Mouse (Mus musculus) layer of hippocampus, postnatal 36 days (tissue): ENCODE data around the gene Cebpe. TPM values are rescaled to one million over a fixed set of nuclear protein-coding genes. Genes with fewer than 3 reads are reported as not detected.

Source experiments
- DNase-seq, 2 experiments: peaks; one replicate each; pipeline ENCODE4 v3.0.0; 2022
- total RNA-seq, 2 experiments: library from RNA; stranded (reverse); gene quantifications; 2 replicates each; pipeline ENCODE4 v1.2.3; 2021

The Cebpe gene
- total RNA-seq: not detected

DNA sequence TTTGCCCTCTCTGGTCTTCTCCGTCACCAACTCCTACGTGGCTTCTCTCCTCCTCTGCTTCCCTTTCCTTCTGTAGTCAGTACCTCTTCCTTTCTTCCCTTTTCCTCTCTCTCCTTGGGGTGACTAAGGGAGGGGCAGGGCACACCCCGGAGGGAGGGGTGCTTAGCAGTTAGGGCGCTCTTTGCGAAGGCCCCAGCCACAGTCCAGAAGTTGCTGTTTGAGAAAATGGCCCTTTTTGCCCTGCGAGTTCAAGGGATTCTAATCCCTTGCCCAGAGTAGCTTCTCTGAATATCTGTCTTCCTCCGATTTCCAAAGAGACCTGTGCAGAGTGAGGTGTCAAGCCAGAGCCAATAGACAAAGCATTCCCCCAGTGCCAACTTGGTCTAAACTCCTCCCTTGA lies at the start of gene Cebpe:
Gene Cebpe (minus strand): TSS at position 101 of the 400 bp plus-strand sequence.
- DNase-seq: no peak

DNA sequence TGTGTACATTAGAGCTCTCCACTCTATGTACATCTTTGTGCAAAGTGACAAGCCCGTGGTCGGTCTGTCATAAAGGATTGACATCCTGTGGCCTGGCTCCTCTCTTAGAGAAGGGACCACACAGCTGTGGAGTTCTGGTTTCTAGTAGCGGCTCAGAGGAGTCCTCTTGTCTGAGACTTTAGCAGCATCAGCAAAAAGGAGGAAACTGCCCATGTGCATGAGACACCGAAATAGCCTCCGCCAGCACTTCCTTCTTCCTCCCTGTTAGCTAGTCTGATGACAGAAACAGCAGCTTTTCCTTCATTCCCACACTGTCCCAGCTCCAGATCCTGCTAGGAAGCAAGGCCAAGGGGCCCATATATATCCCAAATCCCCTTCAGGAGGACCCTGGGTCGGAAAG lies 44.4 kb upstream of the Cebpe start:
- DNase-seq: no peak

DNA sequence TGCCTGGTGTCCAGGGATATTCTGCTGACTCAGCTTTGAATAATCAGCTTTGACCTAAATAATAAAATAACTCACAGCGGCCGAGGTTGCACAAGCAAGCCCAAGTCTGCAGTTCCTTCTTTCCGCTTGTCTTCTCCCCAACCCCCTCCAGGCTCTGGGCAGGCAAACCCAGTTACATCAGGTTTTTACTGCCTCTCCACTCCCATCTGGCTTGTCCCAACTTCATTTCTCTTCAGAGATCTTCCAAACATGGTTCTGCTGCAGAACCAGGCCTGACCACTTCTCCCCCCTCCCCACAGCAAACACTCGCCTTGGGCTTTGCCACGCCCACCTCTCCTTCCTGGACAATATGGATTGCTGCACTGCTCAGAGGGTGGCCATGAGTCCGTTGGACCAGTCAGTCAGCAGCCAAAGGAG lies 42.6 kb upstream of the Cebpe start:
- no peak for DNase-seq

- DNase-seq: no peak
These were observed 42.1 kb upstream of the Cebpe start for GRCm38 (mm10) chr14:54753986-54754601.

- DNase-seq: no peak
These were observed 41.0 kb upstream of the Cebpe start for GRCm38 (mm10) chr14:54752938-54753337.

DNA sequence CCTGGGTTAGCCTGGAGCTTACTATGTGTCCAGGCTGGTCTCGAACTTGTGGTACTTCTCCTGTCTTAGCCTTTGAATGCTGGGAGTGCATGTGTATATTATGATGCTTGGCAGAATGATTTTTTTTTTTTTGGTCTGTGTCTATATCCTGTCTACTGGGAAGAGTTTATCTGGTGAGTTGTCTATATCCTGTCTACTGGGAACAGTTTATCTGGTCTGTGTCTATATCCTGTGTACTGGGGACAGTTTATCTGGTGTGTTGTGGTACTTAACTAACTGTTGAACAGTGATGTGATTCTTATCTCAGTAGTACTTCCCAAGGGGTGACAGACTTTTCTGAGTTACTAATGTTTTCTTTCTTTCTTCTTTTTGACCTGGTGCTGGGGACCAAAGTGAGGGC lies 39.8 kb upstream of the Cebpe start:
- no peak for DNase-seq

GRCm38 (mm10) chr14:54749238-54749637 lies 37.3 kb upstream of the Cebpe start:
- DNase-seq: no peak

DNA sequence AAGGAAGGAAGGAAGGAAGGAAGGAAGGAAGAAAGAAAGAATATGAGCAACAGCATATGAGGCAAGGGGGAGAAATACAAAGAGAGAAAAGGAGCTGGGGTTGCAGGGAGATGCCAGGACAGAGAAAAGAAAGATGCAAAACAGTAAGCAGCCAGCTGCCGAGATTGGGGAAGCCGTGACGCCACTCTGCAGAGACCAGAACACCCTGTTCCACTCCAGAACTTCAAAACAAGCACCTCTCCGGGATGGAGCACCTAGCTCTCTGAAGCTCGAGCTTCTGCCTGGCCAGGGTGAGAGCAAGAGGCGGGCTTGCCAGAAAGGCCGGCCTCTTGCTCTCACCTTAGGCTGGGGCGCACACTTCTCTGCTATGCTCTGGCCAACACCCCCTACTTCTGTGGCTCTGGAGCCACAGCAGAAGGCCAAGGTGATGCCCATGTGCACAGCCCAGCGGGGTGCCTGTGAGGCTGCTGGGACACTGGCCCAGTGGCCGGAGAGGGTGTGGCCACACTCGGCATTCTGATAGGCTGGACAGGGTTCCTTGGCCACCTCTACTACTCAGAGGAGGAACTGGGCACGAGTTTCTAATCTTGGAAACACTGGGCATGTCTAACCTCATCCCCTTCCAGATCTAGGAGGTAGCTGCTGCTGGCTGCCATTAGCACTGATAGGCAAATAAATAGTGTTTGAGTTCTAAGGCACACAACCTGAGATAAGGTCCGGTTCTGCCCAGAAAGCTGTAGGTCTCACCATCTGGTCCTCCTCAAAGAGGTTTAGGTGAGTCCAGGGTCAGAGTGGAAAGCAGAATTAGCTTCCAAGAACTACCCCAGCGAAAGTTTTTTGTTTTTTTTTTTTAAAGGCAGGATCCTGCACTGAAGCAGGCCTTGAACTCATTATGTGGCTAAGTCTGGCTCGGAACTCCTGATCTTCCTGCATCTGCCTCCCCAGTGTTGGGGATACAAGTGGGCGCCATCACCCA lies 36.3 kb upstream of the Cebpe start:
- no peak for DNase-seq

GRCm38 (mm10) chr14:54746038-54746437 lies 34.1 kb upstream of the Cebpe start:
- DNase-seq: no peak

- DNase-seq: no peak
These were observed 32.5 kb upstream of the Cebpe start for GRCm38 (mm10) chr14:54744473-54744872.

DNA sequence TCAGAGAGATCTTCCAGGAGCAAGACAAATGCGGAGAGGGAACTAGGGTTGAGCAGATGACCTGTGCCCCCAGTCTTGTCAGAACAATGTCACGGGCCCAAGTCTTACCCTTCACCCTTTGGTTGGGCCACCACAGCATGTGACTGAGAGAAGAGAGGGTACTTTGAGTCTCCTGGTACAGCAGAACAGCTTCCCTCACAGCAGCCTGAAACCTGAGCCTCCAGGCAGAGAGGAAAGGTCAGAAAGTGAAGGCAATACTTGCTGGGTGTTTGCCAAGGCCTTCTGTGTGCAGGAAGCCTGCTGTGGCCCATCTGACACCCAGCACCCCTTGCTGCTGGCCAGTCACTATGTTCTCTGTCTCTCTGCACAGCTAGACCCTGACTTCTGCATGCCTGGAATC lies 30.4 kb upstream of the Cebpe start:
- DNase-seq: no peak

DNA sequence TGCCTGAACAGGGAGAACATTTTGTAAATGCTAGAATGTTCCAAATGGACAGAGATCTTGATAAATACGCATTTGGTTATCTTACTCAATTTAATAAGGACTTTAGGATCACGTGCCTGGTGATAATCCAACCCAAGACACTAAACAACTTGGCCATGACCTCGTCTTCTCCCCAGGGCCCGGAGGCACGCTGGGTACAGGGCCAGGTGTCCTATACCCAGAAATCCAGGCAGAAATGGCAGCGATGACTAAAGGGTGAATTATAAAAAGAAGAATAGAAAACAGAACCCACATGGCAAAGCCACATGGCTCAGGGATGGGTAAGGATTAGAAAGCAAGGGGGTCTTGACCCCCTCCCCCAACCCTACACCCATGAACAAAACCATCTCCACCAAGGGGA lies 29.7 kb upstream of the Cebpe start:
- no peak for DNase-seq

- DNase-seq: no peak
These were observed 25.7 kb upstream of the Cebpe start for GRCm38 (mm10) chr14:54737634-54738033.

DNA sequence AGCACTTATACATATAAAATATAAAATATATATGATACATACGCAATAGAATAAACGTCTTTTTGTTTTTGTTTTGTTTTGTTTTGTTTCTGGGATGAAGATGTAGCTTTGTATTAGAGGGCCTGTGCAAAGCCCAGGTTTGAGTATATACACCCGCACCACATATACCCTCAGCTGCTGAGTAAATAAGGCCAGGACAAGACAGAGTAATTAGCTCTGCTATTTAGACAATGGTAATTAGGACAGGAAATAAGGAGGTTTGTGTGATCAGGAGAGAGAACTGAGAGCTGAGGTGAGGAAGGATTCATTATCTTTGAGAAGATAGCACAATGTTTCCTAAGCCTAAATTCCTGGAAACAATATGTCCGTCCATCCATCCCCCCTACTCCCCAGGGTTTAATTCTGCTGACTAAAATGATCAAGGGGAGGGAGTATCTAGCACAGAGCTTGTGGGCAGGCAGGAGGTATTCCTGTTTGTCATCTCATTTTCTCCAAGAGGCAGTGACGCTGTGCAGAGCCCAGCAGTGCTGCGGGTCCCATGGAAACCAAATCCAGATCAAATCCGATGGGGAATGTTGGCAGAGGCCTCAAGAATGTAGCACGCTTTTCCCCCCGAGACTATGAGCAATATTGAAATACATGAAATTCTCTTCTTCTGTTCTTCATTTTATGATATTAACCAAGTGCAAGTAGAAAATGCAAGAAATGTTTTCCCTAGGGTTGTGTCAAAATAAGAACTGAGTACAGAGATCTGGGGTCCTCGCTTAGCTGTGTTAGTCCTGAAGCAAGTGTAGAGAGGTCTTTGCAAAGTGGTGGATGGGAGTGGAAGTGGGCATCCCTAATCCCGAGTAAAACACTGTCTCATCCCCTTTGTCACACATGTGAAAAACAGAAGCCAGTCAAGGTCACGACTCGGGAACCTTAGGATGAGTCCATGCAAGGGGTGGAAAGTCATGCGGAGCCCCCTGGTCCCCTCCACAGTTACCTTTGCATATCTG lies 24.9 kb upstream of the Cebpe start:
- peak; percentile 46 to 54 for DNase-seq

- no peak for DNase-seq
These were observed 23.2 kb upstream of the Cebpe start for GRCm38 (mm10) chr14:54735221-54735620.

DNA sequence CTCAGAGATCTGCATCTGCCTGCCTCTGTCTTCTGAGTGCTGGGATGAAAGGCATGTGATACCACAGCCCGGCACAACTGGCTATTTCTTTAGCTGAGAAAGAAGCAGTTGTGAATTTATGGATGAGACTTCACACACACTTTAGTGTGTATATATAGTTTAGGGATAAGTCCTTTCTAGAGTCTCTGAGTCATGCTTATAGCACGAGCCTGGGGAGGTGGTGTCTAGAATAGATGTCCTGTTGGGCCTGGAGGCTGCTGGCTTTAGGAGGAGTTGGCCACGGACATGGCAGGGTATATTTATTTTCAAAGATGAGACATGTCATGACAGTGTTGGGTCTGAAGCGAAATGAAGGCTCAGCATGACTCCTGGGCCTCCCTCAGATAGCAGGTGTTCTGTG lies 22.0 kb upstream of the Cebpe start:
- no peak for DNase-seq

DNA sequence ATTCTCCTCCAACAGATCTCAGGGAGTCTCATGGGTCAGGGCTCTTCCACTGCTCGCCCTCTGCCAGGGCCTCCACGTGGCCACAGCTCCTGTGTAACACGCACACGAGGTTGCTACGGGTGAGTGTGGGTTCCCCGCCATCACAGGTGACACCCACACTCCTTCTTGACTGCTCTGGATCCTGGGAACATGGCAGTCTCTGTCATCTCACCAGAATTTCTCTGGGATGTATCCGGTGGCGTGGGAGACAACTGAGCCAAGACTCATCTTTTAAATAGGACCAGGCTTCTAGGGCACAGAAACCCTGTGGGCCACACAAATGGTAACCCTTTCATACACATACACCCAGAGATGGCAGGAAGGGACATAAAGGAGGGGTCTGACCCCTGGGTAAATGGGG lies 20.2 kb upstream of the Cebpe start:
- DNase-seq: no peak

GRCm38 (mm10) chr14:54730305-54730704 lies 18.3 kb upstream of the Cebpe start:
- DNase-seq: peak in 1 of 2 experiments; percentile 51

GRCm38 (mm10) chr14:54728823-54729653 lies 17.1 kb upstream of the Cebpe start:
- DNase-seq: no peak

DNA sequence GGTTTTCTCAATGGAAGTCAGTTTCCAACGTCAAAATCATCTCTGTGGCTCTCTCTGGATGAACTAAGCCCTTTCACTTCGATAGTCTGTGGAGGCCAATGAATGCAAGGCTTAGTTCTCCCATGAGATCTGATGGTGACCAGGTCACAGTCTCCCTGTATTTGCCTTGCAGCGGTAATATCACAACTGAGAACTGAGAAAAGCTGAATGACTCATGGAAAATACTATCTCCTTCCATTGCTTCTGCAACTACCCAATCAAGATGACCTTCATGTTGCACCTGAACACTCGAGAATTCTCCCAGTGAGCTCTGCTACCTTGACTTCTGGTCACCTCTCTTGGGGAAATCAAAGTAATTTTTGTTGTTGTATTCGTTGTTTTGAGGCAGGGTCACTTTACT lies 15.6 kb upstream of the Cebpe start:
- no peak for DNase-seq

GRCm38 (mm10) chr14:54724049-54724448 lies 12.1 kb upstream of the Cebpe start:
- no peak for DNase-seq

- no peak for DNase-seq
These were observed 9.7 kb upstream of the Cebpe start for GRCm38 (mm10) chr14:54721711-54722110.
